Mouse (Mus musculus): ENCODE results near the gene Ccdc149. TPM values are rescaled to one million over a fixed set of nuclear protein-coding genes. Genes with fewer than 3 reads are reported as not detected.
A peak's percentile ranks its signal among the peaks of the same experiment; 100 is the strongest.

The Ccdc149 gene
- polyA plus RNA-seq (2016; fragmentation: Nextera tagmentation; extraction: Ambion mirVana) = 5.1 and 6.1 TPM in 2 replicates

DNA sequence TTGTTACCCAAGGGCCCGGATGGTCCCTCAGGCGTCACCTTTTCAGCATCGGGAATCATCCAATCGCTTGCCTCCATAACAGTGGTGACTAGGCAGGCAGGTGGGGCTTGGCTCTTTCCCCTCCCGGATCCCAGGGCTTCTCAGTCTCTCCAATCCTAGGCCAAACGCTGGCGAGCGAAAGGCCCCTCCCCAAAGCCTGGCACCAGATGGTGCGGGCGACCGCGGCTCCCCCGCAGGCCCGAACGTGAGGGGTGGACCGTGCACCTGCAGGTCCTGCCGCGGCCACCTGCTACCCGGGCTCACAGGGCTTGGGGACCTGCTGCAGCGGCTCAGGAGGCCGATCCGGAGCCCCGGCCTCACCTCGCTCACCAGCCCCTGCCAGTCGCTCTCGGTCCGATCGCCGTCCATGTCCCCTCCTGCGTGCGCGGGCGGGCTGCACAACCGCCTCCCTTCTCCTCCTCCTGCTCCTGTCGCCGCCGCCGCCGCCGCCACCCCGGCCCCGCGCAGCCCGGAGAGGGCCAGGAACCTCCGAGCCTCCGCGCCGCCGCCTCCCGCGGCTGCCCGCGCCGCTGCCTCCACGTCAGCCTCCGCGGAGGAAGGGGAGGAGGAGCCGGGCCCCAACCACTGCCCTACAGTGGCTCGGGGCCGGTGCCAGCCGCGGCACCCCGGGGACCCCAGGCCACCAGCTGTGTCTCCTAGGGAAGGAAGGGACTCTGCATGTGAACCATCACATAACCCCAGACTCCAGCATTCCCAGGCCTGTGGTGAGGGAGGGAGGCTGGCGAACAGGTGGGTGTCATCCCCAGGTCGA lies at the start of gene Ccdc149:
Gene Ccdc149, minus strand, starts transcription at position 531 of the 811 bp plus-strand sequence.
- Histone ChIP-seq H3K4me3 (peak within 1 kb of the TSS; percentile 71), H3K27me3 (no peaks in the 10 kb centered on the region), H3K4me2 (replicated peaks) (peak within 1 kb of the TSS; percentile 79), H3K36me3 (no peaks in the 10 kb centered on the region), H3K9ac (peak within 1 kb of the TSS; percentile 84), H3K27ac (peak within 1 kb of the TSS; percentile 80), H3K9me3 (replicated peaks) (no peaks in the 10 kb centered on the region), H3K4me1 (peaks cover 10% of the 10 kb centered on the region)
- ATAC-seq (ENCODE audit: low FRiP score) = peak; percentile 95
- under 1% methylated on average over 55 of the region's 65 CpGs for WGBS

DNA sequence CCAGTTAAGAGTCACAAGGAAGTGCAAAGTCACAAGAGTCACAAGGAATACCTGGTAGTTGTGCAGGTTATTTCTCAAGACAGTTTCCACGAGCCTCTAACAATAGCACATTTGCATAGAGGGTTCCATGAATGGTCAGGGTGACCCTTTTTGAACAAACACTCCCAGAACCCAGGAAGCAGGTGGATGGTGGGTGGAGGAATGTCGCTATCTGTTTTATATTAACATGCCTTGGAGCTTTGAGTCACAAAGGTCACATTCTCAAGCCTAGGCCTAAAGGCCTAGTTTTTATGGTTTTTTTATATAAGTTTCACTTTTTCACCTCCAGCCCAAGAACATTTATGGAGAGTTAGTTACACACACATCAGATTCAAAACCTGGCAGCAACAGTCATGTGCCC lies 48.6 kb upstream of the Ccdc149 start:
- Histone ChIP-seq H3K27ac (no peak overlapping the region), H3K4me3 (no peak overlapping the region), H3K27me3 (peaks cover 16% of the 10 kb centered on the region), H3K4me2 (replicated peaks) (no peak overlapping the region), H3K9ac (no peak overlapping the region), H3K4me1 (0 out of 2 replicates have a peak, but pooled peaks cover 5% of the 10 kb centered on the region), H3K9me3 (replicated peaks) (no peaks in the 10 kb centered on the region), H3K36me3 (no peaks in the 10 kb centered on the region)
- WGBS = 87% methylated on average over 2 of the region's 2 CpGs
- no peak for ATAC-seq (ENCODE audit: low FRiP score)

DNA sequence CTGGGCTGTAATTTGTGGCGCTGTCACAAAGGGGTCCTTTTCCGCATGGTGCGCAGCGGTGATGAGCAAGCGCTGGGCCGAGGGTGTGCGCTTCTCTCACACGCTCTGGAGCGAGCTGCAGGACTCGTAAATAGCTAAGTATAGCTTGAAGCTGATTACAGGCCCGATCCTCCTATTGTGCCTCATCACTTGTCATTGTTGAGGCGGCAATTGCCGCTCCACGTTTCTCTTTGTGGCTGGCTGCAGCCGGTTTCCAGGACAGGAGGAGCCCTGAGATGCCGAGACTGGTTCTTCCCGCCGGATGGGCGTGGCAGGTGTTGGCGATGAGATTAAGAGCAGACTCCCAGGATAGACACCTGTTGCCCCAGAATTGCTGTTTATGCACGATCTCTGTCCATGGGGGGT lies 44.8 kb upstream of the Ccdc149 start:
- peaks cover 16% of the 10 kb centered on the region for H3K27me3 ChIP-seq
- H3K36me3 ChIP-seq = no peaks in the 10 kb centered on the region
- H3K4me1 ChIP-seq = 0 out of 2 replicates have a peak, but pooled peaks cover 5% of the 10 kb centered on the region
- 20% methylated on average over 21 of the region's 21 CpGs for WGBS
- H3K27ac ChIP-seq = no peak overlapping the region
- peak overlapping the region; percentile 34 for H3K4me3 ChIP-seq
- peak overlapping the region; percentile 38; the same call in 1 of the 2 replicates for H3K9ac ChIP-seq
- no peaks in the 10 kb centered on the region for H3K9me3 ChIP-seq (replicated peaks)
- peak; percentile 77 for ATAC-seq (ENCODE audit: low FRiP score)
- H3K4me2 ChIP-seq (replicated peaks) = peak overlapping the region; percentile 63

DNA sequence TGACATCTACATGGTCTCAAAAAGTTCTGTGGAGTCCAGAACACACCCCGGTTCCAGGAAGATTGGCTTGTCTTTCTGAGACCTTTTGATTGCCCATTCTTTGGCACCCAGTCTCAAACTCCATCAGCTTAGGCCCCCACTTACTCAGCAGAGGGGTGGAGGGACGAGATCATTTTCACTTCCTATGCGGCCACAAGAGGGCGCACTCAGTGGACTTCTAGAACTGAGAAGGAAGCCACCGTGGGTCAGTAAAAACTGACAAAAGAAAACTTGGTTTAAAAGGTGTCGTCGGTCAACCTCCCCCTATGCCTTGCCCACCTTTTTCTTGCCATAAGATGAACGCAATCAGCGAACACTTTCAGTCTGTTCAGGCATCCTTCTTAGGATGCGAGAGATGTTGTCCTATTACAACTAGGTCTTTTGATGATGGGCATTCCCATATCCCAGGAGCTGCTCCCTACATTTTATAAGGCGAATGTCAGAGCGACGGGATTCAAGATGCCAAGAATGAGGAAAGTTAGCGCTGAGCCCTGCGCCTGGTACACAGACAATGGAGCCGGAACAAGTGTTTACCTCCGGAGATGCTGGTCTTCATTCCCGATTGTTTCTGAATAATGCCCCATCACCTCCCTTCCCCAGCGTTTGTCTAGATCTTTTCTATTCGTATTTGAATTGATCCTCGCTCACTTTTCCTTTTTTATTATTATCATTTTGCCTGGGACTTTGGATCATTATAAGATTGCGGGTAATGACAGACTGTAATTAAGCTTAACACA lies 44.1 kb upstream of the Ccdc149 start:
- Histone ChIP-seq H3K4me2 (replicated peaks) (peak overlapping the region; percentile 63), H3K36me3 (no peaks in the 10 kb centered on the region), H3K9ac (peak overlapping the region; percentile 38; the same call in 1 of the 2 replicates), H3K4me1 (0 out of 2 replicates have a peak, but pooled peaks cover 5% of the 10 kb centered on the region), H3K27me3 (peaks cover 16% of the 10 kb centered on the region), H3K9me3 (replicated peaks) (no peaks in the 10 kb centered on the region), H3K27ac (no peak overlapping the region), H3K4me3 (peak overlapping the region; percentile 34)
- WGBS = 21% methylated on average over 22 of the region's 22 CpGs
- ATAC-seq (ENCODE audit: low FRiP score) = peak; percentile 63

DNA sequence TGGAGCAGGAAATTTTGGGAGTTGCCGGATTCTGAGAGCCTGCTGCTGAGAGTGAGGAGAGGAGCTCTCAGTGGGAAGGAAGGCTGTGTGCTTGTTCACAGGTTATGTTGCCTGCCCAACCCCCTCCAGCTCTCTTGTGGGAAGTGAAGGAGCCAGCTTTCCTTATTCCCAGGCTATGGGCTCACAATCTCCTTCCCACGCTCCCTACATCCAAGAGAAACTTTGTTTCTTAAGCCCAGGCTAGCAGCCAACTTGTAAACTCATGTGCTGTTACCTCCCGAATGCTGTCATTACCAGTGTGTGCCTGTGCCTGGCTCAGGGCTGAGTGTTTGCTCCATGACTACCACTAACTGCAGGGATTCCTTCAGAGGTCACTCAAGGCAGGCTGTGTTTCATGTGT lies 39.8 kb upstream of the Ccdc149 start:
- Histone ChIP-seq H3K9ac (no peak overlapping the region), H3K4me2 (replicated peaks) (no peak overlapping the region), H3K36me3 (no peaks in the 10 kb centered on the region), H3K4me3 (no peak overlapping the region), H3K27me3 (peaks cover 3% of the 10 kb centered on the region; the same call in 1 of the 2 replicates), H3K27ac (no peak overlapping the region), H3K4me1 (0 out of 2 replicates have a peak, but pooled peaks cover 2% of the 10 kb centered on the region), H3K9me3 (replicated peaks) (no peaks in the 10 kb centered on the region)
- ATAC-seq (ENCODE audit: low FRiP score) = no peak
- WGBS = 71% methylated on average over 3 of the region's 3 CpGs

DNA sequence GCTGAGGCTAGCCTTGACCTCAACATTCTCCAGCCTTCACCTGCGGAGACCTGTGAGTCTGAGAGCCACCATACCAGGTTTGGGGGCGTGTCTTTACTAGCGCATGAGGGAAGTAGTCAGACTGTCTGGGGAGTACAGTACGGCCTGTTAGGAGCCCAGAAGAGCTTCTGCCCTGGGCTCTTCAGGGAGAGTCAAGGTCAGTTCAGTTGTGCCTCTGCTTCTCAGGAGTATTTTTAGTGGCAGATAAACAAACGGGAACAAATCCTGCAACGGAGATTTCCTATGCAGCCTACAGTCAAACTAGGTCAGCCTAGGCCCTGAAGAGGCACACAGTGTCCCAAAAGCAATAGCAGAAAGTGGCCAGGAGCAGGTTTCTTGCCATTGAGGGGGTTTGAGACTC lies 38.1 kb upstream of the Ccdc149 start:
- H3K9ac ChIP-seq = no peak overlapping the region
- H3K27me3 ChIP-seq = no peaks in the 10 kb centered on the region
- H3K4me2 ChIP-seq (replicated peaks) = no peak overlapping the region
- no peaks in the 10 kb centered on the region for H3K9me3 ChIP-seq (replicated peaks)
- no peak for ATAC-seq (ENCODE audit: low FRiP score)
- H3K27ac ChIP-seq = no peak overlapping the region
- H3K4me3 ChIP-seq = no peak overlapping the region
- no peaks in the 10 kb centered on the region for H3K36me3 ChIP-seq
- H3K4me1 ChIP-seq = no peaks in the 10 kb centered on the region
- 87% methylated on average over 6 of the region's 6 CpGs for WGBS

DNA sequence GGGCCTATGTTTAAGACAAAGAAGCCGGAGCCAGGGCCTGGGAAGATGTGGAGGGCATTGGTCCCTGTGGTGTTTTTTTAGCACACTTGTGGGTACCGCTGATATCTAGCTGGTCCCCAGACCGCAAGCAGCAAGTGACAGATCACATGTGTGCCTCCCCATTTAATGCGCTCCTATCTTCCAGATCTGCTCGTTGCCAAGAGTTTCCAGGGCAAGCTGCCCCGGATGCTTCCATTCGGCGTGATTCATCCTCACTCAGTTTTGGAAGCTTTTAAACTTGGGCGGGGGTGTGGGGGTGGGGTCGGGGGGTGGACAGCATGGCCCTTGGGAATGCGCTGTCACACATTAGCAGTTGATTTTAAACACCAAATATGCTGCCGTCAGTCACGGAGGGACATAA lies 33.3 kb upstream of the Ccdc149 start:
- Histone ChIP-seq H3K4me3 (no peak overlapping the region), H3K9me3 (replicated peaks) (no peaks in the 10 kb centered on the region), H3K36me3 (no peaks in the 10 kb centered on the region), H3K4me2 (replicated peaks) (no peak overlapping the region), H3K27me3 (no peaks in the 10 kb centered on the region), H3K9ac (no peak overlapping the region), H3K4me1 (no peaks in the 10 kb centered on the region), H3K27ac (no peak overlapping the region)
- ATAC-seq (ENCODE audit: low FRiP score) = no peak
- 89% methylated on average over 13 of the region's 13 CpGs for WGBS

DNA sequence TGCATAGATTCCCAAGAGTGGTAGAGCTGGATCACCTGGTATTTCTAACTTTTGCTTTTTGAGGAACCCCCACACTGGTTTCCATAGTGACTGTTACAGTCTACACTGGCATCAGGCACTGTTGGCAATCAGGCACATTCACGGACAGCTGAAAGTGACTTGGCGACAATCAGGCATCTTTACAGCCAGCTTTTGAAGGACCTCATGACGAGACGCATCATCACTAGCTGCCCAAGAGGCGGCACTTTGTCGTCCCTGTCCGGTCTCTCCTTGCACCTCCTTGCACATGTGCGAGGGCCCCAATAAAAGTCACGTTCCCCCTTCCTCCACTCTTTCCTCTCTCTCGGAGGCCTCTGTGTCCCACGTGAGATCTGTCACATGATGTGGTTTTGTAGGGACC lies 32.8 kb upstream of the Ccdc149 start:
- H3K4me2 ChIP-seq (replicated peaks) = no peak overlapping the region
- H3K27me3 ChIP-seq = no peaks in the 10 kb centered on the region
- no peaks in the 10 kb centered on the region for H3K36me3 ChIP-seq
- H3K9me3 ChIP-seq (replicated peaks) = no peaks in the 10 kb centered on the region
- no peak overlapping the region for H3K27ac ChIP-seq
- ATAC-seq (ENCODE audit: low FRiP score) = no peak
- no peaks in the 10 kb centered on the region for H3K4me1 ChIP-seq
- WGBS = 91% methylated on average over 11 of the region's 11 CpGs
- no peak overlapping the region for H3K9ac ChIP-seq
- no peak overlapping the region for H3K4me3 ChIP-seq

DNA sequence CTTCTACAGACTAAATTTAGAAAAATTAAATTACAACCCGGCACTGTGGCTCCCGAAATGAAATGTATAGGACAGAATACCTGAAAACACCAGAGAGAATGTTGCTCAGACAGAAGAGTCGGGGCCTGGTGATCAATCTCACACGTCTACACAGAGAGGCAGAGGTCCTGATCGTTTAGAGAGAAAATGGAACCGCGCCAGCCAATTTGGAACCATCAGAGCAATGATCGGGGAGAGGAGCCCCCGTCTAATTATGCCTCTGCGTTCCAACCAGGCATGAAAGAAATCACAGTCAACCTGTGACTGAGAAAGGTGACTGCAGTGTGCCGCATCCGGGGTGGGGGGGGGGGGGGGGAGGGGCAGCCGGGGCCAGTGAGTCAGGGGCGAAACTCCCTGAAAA lies 24.4 kb upstream of the Ccdc149 start:
- H3K9me3 ChIP-seq (replicated peaks) = no peaks in the 10 kb centered on the region
- no peaks in the 10 kb centered on the region for H3K27me3 ChIP-seq
- ATAC-seq (ENCODE audit: low FRiP score) = no peak
- H3K4me1 ChIP-seq = no peaks in the 10 kb centered on the region
- no peak overlapping the region for H3K4me3 ChIP-seq
- H3K36me3 ChIP-seq = no peaks in the 10 kb centered on the region
- H3K4me2 ChIP-seq (replicated peaks) = no peak overlapping the region
- no peak overlapping the region for H3K9ac ChIP-seq
- 78% methylated on average over 12 of the region's 14 CpGs for WGBS
- H3K27ac ChIP-seq = no peak overlapping the region

DNA sequence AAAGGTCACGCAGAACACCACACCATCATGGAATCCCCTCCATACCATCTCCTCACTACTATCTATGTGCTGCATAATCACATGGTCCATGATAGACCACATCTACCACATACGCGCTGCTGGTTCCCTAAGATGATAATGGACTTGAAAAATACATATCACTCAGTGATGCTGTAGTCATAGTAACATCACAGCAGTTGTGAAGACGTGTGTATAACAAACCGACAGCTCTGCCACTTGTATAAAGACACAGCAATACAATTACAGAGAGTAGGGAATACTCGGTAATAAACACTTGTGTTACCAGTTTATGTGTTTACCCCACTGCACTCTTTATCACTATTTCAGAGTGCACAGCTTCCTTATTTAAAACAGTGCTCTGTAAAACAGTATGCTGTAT lies 20.2 kb upstream of the Ccdc149 start:
- Histone ChIP-seq H3K27me3 (no peaks in the 10 kb centered on the region), H3K4me1 (no peaks in the 10 kb centered on the region), H3K27ac (no peak overlapping the region), H3K36me3 (no peaks in the 10 kb centered on the region), H3K4me3 (no peak overlapping the region), H3K4me2 (replicated peaks) (no peak overlapping the region), H3K9me3 (replicated peaks) (no peaks in the 10 kb centered on the region), H3K9ac (no peak overlapping the region)
- no peak for ATAC-seq (ENCODE audit: low FRiP score)
- 87% methylated on average over 6 of the region's 6 CpGs for WGBS

DNA sequence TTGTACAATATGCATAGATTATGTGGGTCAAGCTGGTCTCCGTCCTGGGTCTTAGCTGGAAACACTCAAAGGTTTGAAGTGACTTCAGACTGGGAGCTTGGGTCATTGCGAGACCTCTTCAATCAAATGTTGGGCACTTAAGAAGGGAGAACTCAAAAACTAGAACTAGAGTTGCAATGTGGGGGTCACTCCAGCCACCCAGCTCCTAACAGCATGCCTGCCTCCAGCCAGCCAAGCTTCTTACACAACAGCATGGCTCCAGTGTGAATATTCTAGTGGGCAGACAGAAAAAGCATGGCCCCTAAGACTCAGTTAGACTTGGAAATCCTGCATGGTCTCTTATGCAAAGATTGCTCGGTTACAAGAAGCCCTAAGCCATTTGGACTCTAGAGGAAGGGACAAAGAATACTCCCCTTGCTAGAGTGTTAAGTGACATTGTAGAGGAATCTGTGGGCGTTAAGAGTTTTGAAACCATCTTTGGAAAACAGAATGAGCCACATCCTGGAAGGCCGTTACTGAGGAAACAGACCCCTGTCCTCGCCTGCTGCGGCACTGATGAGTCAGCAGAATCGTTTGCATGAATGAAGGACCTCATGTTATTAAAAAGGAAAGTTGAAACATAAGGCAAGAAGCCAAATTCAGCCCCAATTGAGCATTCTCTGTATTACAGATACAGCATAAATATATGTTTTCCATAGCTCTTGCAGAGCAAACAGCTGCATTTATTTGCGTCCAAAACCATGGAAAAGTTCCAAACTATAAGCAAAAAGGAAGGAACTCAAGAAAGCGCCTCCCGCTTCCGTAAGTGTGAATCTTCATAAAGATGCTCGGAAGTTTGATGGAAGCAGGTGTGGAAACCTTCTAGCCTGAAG lies 16.5 kb upstream of the Ccdc149 start:
- Histone ChIP-seq H3K9ac (no peak overlapping the region), H3K27me3 (no peaks in the 10 kb centered on the region), H3K4me2 (replicated peaks) (no peak overlapping the region), H3K36me3 (no peaks in the 10 kb centered on the region), H3K4me3 (no peak overlapping the region), H3K9me3 (replicated peaks) (no peaks in the 10 kb centered on the region), H3K27ac (no peak overlapping the region), H3K4me1 (no peaks in the 10 kb centered on the region)
- WGBS = 83% methylated on average over 13 of the region's 13 CpGs
- no peak for ATAC-seq (ENCODE audit: low FRiP score)

All from hindbrain, embryonic 12.5 days (tissue).